Mouse (Mus musculus) liver, embryonic 16.5 days (tissue): ENCODE results near the gene Tcte1. TPM values are rescaled to one million over a fixed set of nuclear protein-coding genes. Genes with fewer than 3 reads are reported as not detected.

Source experiments
- ATAC-seq: fragments of 200-750 bp; cut with Nextera tagmentation; 2 replicates; pipeline ENCODE4 v1.8.0; 2017; ENCODE audit warnings: low read depth, mild to moderate bottlenecking, moderate number of reproducible peaks, moderate library complexity
- H3K27ac ChIP-seq: fragments of 300-500 bp; sonication (generic); 2 replicates; pipeline ENCODE4 v1.5.1; 2014; ENCODE audit warnings: mild to moderate bottlenecking, low read length
- H3K27me3 ChIP-seq: fragments of 300-500 bp; sonication (generic); 2 replicates; pipeline ENCODE4 v1.6.1; 2014; ENCODE audit warnings: low read depth, low read length, mixed read lengths; ENCODE audit not compliant: control insufficient read depth, insufficient read depth
- H3K36me3 ChIP-seq: fragments of 300-500 bp; sonication (generic); 2 replicates; pipeline ENCODE4 v1.6.1; 2014; ENCODE audit warnings: mild to moderate bottlenecking; ENCODE audit not compliant: control insufficient read depth, insufficient read depth
- H3K4me1 ChIP-seq: fragments of 300-500 bp; sonication (generic); 2 replicates; pipeline ENCODE4 v1.6.1; 2014; ENCODE audit warnings: low read depth, low read length, mixed read lengths; ENCODE audit not compliant: control insufficient read depth
- H3K4me2 ChIP-seq: fragments of 300-500 bp; sonication (generic); 2 replicates; pipeline ENCODE4 v1.6.1; 2014; ENCODE audit warnings: low read depth, low read length, mixed read lengths
- H3K4me3 ChIP-seq: fragments of 300-500 bp; sonication (generic); 2 replicates; pipeline ENCODE4 v1.5.1; 2014; ENCODE audit warnings: low read depth, mild to moderate bottlenecking, low read length
- H3K9ac ChIP-seq: fragments of 300-500 bp; sonication (generic); 2 replicates; pipeline ENCODE4 v1.6.1; 2014; ENCODE audit warnings: low read depth, low read length
- H3K9me3 ChIP-seq: fragments of 300-500 bp; sonication (generic); replicated peaks from 2 replicates; pipeline ENCODE4 v1.6.1; 2016; ENCODE audit warnings: low read length; ENCODE audit not compliant: control insufficient read depth
- WGBS: fragments of 180-500 bp; shearing (Covaris S2); extraction: QIAGEN DNeasy Blood & Tissue Kit; methylation state at CpG from one replicate; pipeline ENCODE4 v1.1.7; 2014; ENCODE audit not compliant: insufficient replicate concordance; 5-methylcytosine and 5-hydroxymethylcytosine counted together
- polyA plus RNA-seq: library from polyadenylated mRNA; unstranded; fragments of >200 nt; fragmentation: Nextera tagmentation; extraction: Ambion mirVana; gene quantifications from 2 replicates; pipeline ENCODE4 v1.2.1, GENCODE M21; 2015

Gene Tcte1
- polyA plus RNA-seq, 1 experiment from 2014 or later = not detected

DNA sequence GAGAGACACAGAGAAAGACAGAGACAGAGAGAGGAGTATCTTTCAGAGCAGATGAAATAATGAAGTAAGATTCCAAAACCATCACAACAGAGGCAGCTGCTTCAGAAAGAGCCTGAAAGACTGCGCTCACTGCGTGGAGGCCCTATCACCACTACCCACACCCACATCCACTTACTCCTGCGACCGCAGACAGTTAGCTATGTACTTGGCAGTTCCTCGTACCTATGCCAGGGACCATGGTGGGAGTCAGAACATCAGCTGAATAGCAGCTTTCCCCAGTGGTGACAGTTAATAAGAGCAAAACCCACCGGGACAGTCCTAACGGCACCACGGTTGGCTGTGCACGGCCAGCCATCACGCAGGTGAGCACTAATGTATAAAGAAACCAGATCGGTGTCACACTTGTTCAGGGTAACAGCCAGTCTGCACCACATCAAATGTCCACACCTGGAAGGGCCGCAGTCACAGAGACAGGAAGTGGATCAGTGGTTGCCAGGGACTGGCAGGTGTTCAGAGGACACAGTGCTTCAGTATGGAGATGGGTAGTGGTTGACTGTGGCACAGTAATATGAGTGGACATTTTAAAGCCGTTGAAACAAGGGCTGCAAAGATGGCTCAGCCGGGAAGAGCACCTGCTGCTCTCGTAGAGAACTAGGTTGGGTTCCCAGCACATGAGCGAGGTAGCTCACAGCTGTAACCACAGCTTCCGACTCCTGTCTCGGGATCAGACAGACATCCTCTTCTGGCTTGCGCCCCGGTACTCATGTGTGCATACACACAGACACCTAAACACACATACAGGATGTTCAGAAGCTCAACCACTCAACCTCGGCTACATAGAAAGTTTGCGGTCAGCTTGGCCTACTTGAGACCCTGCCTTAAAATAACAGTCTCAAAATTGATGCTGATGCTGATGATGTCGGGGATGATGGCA is 34.6 kb upstream of the Tcte1 start:
- Histone ChIP-seq H3K27me3 (no peaks in the 10 kb centered on the region), H3K4me1 (no peaks in the 10 kb centered on the region), H3K36me3 (no peaks in the 10 kb centered on the region), H3K4me2 (no peak overlapping the region), H3K9ac (no peak overlapping the region), H3K9me3 (no peaks in the 10 kb centered on the region), H3K4me3 (no peak overlapping the region), H3K27ac (no peak overlapping the region)
- 67% methylated on average over 23 of the region's 23 CpGs for WGBS
- no peak for ATAC-seq

DNA sequence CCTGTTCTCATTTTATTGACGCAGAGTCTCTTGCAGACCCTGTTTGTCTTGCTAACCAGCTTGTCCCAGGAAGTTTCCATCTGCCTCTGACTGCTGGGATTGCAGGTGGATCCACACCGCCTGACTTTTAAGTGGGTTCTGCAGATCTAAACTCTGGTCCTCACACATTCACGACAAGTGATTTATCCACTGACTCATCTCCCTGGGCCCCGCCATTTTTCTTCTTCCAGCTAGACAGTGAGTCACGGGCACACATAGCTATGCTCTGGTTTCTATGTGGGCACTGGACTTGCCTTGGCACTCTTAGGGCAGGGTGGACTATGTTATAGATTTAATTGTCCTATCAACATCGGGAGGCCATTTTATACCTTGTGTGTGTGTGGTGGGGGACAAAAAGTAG is 33.5 kb upstream of the Tcte1 start:
- no peak for ATAC-seq
- no peak overlapping the region for H3K4me3 ChIP-seq
- no peak overlapping the region for H3K4me2 ChIP-seq
- WGBS = 71% methylated on average over 6 of the region's 6 CpGs
- H3K4me1 ChIP-seq = no peaks in the 10 kb centered on the region
- H3K36me3 ChIP-seq = no peaks in the 10 kb centered on the region
- H3K9me3 ChIP-seq = no peaks in the 10 kb centered on the region
- H3K27ac ChIP-seq = no peak overlapping the region
- no peaks in the 10 kb centered on the region; the same call in 1 of the 2 replicates for H3K27me3 ChIP-seq
- no peak overlapping the region for H3K9ac ChIP-seq

DNA sequence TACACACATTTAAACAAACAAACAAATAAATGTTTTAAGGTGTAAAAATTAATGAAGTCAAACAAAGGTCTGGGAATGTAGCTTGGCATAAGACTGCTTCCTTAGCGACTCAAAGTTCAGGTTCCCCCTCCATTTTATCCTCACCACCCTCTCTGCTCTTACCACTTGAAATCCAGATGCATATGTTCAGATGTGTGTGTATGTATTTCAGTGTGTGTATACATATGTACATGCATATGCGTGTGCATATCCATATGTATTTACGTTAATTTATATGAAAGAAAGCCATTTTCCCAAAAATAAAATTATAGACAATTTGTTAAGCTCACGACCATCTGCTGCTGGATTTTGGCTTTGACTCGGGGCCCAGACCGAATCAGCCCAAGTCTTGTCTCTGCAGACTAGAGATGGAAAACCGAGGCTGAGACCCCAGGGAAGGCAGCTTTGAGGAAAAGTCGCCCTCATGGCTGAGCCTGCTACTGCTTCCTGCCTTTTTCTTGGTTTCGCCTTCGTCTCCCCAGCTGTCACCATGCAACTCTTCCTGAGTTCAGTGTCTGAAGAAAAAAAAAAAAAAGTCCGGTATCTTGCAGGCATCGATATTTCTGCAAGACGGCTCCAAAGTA is 32.6 kb upstream of the Tcte1 start:
- Histone ChIP-seq H3K4me3 (no peak overlapping the region), H3K9ac (no peak overlapping the region), H3K4me2 (no peak overlapping the region), H3K4me1 (no peaks in the 10 kb centered on the region), H3K36me3 (no peaks in the 10 kb centered on the region), H3K27ac (no peak overlapping the region), H3K27me3 (no peaks in the 10 kb centered on the region; the same call in 1 of the 2 replicates), H3K9me3 (no peaks in the 10 kb centered on the region)
- 48% methylated on average over 13 of the region's 13 CpGs for WGBS
- no peak for ATAC-seq

- H3K36me3 ChIP-seq = no peaks in the 10 kb centered on the region
- no peaks in the 10 kb centered on the region; the same call in 1 of the 2 replicates for H3K27me3 ChIP-seq
- no peaks in the 10 kb centered on the region for H3K4me1 ChIP-seq
- no peak overlapping the region for H3K9ac ChIP-seq
- 65% methylated on average over 11 of the region's 11 CpGs for WGBS
- no peak overlapping the region for H3K27ac ChIP-seq
- H3K4me2 ChIP-seq = no peak overlapping the region
- no peak for ATAC-seq
- no peak overlapping the region for H3K4me3 ChIP-seq
- H3K9me3 ChIP-seq = no peaks in the 10 kb centered on the region
These were observed 27.8 kb upstream of the Tcte1 start for GRCm38 (mm10) chr17:45495398-45495797.

DNA sequence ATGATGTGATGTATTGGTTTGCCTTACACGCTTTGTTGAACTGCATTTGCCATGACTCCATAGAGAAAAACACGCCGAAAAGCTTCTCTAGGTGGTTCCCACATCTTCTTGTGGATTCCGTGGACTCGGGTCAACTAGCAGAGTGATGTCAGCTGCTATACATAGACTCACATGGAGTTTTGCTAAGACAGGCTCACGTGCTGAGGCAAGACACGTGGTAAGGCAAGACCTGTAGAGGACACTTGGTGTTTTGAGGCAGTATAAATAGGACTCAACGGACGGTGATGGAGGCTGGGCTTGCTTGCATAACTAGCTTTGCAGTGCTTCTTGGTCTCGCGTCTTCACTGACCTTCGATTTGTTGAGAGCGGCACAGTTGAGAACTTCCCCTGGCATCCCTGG is 24.8 kb upstream of the Tcte1 start:
- H3K4me1 ChIP-seq = no peaks in the 10 kb centered on the region
- ATAC-seq = no peak
- no peak overlapping the region for H3K4me3 ChIP-seq
- H3K9ac ChIP-seq = no peak overlapping the region
- WGBS = 65% methylated on average over 13 of the region's 13 CpGs
- H3K4me2 ChIP-seq = no peak overlapping the region
- H3K9me3 ChIP-seq = no peaks in the 10 kb centered on the region
- no peak overlapping the region for H3K27ac ChIP-seq
- no peaks in the 10 kb centered on the region; the same call in 1 of the 2 replicates for H3K27me3 ChIP-seq
- H3K36me3 ChIP-seq = no peaks in the 10 kb centered on the region

- Histone ChIP-seq H3K4me3 (no peak overlapping the region), H3K9me3 (no peaks in the 10 kb centered on the region), H3K4me2 (no peak overlapping the region), H3K27ac (no peak overlapping the region), H3K36me3 (no peaks in the 10 kb centered on the region), H3K4me1 (no peaks in the 10 kb centered on the region), H3K9ac (no peak overlapping the region), H3K27me3 (no peaks in the 10 kb centered on the region; the same call in 1 of the 2 replicates)
- no peak for ATAC-seq
- WGBS = 21% methylated on average over 2 of the region's 2 CpGs
These were observed 23.7 kb upstream of the Tcte1 start for GRCm38 (mm10) chr17:45499516-45499915.

GRCm38 (mm10) chr17:45500981-45501380 is 22.3 kb upstream of the Tcte1 start:
- Histone ChIP-seq H3K36me3 (no peaks in the 10 kb centered on the region), H3K27me3 (no peaks in the 10 kb centered on the region), H3K4me2 (no peak overlapping the region), H3K27ac (no peak overlapping the region), H3K4me3 (no peak overlapping the region), H3K9me3 (no peaks in the 10 kb centered on the region), H3K4me1 (no peaks in the 10 kb centered on the region), H3K9ac (no peak overlapping the region)
- 41% methylated on average over 4 of the region's 4 CpGs for WGBS
- no peak for ATAC-seq

DNA sequence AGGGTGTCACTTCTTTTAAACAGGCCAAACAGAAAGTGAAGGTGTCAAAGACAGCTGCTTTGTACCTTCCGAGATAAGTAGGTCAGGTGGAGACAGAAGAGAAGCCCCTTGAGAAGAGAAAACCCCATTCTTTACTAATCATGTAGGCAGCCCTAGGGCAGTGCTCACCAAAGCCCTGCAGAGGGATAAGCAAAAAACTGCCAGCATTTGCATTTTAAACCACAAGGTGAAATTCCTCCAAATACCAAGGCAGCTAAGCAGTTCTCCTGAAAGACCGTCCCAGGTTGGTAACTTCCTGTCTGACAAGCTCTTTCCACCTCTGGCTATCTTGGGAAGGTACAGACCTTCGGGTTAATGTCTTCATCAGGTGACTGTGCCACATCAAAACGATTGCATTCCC is 20.9 kb upstream of the Tcte1 start:
- Histone ChIP-seq H3K4me3 (no peak overlapping the region), H3K9ac (no peak overlapping the region), H3K4me2 (no peak overlapping the region), H3K27ac (no peak overlapping the region), H3K36me3 (no peaks in the 10 kb centered on the region), H3K4me1 (peaks cover 3% of the 10 kb centered on the region), H3K27me3 (no peaks in the 10 kb centered on the region), H3K9me3 (no peaks in the 10 kb centered on the region)
- no peak for ATAC-seq
- whole genome bisulfite sequencing = 41% methylated on average over 4 of the region's 4 CpGs
